33 mouse cellular contexts compared by ENCODE assay signal in the genomic region with DNA sequence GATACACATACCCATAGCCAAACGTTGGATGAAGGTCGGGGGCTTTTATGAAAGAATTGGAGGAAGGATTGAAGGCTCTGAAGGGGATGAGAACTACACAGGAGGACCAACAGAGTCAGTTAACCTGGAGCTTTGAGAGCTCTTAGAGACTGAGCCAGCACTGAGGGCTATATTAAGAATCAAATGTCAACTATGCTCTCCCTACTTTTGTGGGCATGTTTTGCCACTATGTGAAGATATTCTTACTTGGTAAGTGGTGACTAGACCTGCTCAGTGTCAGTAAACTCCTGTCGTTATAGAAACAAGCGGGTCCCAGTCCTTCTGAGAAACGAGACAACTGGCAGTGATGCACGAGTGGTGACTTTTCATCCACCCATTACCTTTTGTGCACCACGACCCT.
"Had no signal": no experiment of that assay in that cellular context is flagged by ENCODE, and none has a peak within 500 bp of the region (broad histone marks: within the 10 kb centered on the region; RNA-seq: fewer than 3 reads in every experiment).

No protein-coding gene starts in this region.

- DNase-seq: heart, adult 2 months; heart, postnatal 36 days; heart, postnatal 4 days; kidney, adult 11 months; kidney, adult 18-20 months; kidney, adult 2 months; kidney, adult 8-10 months; kidney, adult 9 months; kidney, postnatal 10 days; kidney, postnatal 14 days; kidney, postnatal 25 days; kidney, postnatal 36 days; kidney, postnatal 4 days; layer of hippocampus, adult 9-11 months; layer of hippocampus, postnatal 36 days had no signal

- H3K4me2 ChIP-seq: heart, embryonic 11.5 days; heart, embryonic 13.5 days; hindbrain, embryonic 12.5 days; hindbrain, embryonic 13.5 days; hindbrain, embryonic 14.5 days; hindbrain, embryonic 15.5 days; intestine, embryonic 15.5 days; kidney, embryonic 15.5 days had no signal

- H3K27ac ChIP-seq: heart, adult 2 months; heart, embryonic 10.5 days; heart, embryonic 13.5 days; hindbrain, embryonic 10.5 days; hindbrain, embryonic 12.5 days; hindbrain, embryonic 13.5 days; hindbrain, embryonic 14.5 days; hindbrain, embryonic 15.5 days; hindbrain, postnatal 0 days; intestine, embryonic 15.5 days; kidney, embryonic 15.5 days; kidney, postnatal 0 days; layer of hippocampus, adult 2 months; left cerebral cortex, adult 2 months had no signal

- ATAC-seq: hindbrain, embryonic 16.5 days; hindbrain, postnatal 0 days; inflammation-experienced regulatory T-cells, adult 6 months; intestine, embryonic 15.5 days; intestine, embryonic 16.5 days; intestine, postnatal 0 days had no signal

- H3K4me1 ChIP-seq: heart, embryonic 10.5 days; hindbrain, embryonic 15.5 days; intestine, embryonic 15.5 days had no signal

- H3K4me3 ChIP-seq: heart, adult 2 months; heart, embryonic 10.5 days; heart, embryonic 13.5 days; hindbrain, embryonic 10.5 days; hindbrain, embryonic 12.5 days; hindbrain, embryonic 13.5 days; hindbrain, embryonic 15.5 days; intestine, embryonic 15.5 days; kidney, embryonic 15.5 days; layer of hippocampus, adult 2 months; left cerebral cortex, adult 2 months had no signal

- H3K9me3 ChIP-seq: heart, embryonic 10.5 days; heart, embryonic 13.5 days; hindbrain, embryonic 10.5 days; hindbrain, embryonic 12.5 days; hindbrain, embryonic 13.5 days; hindbrain, embryonic 15.5 days; intestine, embryonic 15.5 days; kidney, embryonic 15.5 days had no signal

- H3K27me3 ChIP-seq: heart, embryonic 13.5 days; hindbrain, embryonic 12.5 days; hindbrain, embryonic 13.5 days; hindbrain, embryonic 15.5 days; intestine, embryonic 15.5 days; kidney, embryonic 15.5 days had no signal

- H3K9ac ChIP-seq: heart, embryonic 13.5 days; hindbrain, embryonic 12.5 days; hindbrain, embryonic 13.5 days; hindbrain, embryonic 14.5 days; hindbrain, embryonic 15.5 days; intestine, embryonic 15.5 days; kidney, embryonic 15.5 days had no signal

- H3K36me3 ChIP-seq: heart, embryonic 10.5 days; heart, embryonic 13.5 days; hindbrain, embryonic 10.5 days; hindbrain, embryonic 12.5 days; hindbrain, embryonic 13.5 days; hindbrain, embryonic 15.5 days; intestine, embryonic 15.5 days; kidney, embryonic 15.5 days had no signal
